Mouse (Mus musculus): ENCODE data around the gene Nek1. TPM values are rescaled to one million over a fixed set of nuclear protein-coding genes. Genes with fewer than 3 reads are reported as not detected.

The Nek1 gene
- total RNA-seq, 2 experiments from 2014 or later = 3.8 to 4.8 TPM

DNA sequence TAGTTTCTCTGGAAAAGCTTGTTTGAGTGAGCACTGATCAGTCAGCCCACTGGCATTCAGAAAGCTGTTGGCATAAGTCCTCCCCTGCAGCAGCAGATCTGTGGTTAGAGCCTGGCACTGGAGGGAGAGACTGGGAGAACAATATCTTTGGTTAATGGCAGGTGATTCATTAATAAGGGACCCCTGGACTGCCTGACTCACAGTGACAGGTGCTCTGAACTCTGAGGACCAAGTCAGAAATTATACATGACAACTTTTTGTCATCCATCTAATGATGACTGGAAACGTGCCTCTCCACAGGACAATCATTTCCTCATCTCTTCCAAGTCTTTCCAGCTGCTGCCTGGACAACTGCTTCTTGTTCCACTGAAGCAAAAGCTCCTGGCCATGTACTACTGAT, 163.4 kb downstream of the Nek1 start:
- no peak for DNase-seq (ENCODE audit: low spot score)

DNA sequence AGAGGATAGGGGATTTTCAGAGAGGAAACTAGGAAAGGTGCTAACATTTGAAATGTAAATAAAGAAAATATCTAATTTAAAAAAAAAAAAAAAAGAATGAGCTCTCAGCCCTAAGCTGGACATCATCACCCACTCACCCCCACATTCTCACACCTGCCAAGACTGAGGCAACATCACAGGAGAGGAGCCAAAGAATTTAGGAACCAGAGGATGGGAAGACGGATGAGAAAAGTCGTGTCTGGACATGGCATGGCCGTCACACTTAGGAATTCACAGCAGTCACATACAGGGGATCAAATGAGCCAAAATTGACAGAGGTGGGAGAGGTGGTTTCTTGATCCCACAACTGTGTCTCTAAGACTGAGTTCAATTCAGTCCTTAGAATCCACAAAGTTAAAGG, 165.5 kb downstream of the Nek1 start:
- no peak for DNase-seq (ENCODE audit: low spot score)

DNA sequence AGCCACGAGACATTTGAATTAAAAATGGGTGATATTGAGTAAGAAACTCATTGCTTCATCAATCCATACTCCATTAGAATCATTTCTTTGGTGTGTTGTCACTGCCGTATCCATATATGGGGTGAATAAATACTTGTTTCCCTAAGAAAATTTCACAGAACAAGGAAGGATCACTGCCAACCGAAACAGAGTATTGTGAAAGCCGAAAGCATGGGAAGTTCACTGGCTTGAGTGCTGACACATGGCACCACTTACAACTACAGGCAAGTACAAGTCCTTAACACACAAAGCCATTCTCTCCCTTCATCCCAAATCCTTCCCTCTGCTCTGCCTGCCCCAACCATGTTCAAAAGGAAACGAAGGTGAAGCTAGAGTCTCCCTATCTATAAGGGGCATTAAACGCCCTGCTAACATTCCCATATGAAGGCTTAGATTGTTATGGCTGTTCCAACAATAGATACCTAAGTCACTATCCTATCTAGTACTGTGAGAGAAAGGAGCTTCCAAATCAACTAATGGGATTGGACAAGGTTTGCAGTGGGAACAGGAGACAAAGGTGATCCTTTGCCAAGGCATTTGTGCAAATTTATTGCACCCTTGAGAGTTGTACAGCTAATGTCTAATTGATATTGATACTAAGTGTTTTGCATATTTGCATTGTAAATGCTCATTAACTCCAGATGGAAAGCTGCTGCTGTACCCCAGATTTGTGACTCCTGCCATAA, 168.6 kb downstream of the Nek1 start:
- no peak for DNase-seq (ENCODE audit: low spot score)

DNA sequence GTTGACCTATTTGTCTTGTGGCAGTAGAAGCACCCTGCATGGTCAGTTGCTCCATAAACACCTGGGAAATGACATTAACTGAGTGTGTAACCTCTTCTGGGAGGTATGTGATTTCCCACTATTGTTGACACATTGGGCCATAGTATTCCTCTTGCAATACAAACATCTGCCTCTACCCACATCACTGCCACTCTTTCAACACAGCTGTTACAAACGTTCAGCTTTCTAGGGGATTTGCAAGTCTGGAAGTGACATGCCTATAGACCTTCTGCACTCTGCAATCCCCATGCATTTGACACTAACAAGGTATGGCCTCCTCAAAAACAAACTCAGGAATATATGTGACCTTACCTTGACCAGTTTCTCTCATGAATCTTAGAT, 169.2 kb downstream of the Nek1 start:
- no peak for DNase-seq (ENCODE audit: low spot score)

DNA sequence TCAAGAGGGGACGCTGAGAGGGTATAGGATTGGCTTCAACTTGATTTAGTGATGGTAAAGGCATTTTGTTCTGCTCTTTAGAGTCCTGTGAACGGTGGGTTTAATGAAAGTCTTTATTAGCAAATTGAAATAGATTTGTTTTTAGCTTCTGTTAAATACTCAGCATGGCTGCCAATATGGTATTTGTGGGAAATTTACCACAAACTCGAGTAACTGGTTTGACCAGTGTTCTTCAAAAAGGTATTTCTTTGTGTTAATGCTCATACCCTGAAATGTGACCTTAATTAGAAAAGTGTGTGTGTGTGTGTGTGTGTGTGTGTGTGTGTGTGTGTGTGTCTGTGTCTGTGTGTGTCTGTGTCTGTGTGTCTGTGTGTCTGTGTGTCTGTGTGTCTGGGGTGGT, 178.6 kb downstream of the Nek1 start:
- no peak for DNase-seq (ENCODE audit: low spot score)

DNA sequence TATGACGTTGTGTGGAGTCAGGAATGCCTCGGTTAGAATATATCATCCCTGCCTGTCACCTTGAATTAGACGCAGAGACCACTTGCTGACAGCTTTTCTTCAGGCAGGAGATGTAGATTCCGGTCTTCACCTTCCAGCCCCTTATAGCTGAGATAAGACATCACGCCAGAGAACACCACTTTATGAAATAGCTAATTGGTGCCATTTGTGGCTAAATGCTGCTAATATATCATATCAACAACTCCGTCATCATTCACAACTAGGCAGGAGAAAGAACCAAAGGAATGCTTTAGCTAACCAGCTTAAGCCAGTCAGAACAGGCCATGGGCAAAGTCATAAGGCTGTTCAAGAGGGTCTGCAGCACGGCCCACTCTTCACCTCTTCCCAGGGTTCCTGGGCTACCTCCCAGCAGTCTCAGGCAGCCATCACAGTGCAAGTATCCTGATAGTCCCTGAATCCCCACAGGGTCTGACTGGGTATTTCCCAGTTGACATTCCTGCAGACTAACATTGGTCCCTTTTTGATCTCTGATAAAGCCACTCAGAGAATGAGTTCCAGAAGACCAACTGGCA, 181.0 kb downstream of the Nek1 start:
- DNase-seq (ENCODE audit: low spot score) = no peak

DNA sequence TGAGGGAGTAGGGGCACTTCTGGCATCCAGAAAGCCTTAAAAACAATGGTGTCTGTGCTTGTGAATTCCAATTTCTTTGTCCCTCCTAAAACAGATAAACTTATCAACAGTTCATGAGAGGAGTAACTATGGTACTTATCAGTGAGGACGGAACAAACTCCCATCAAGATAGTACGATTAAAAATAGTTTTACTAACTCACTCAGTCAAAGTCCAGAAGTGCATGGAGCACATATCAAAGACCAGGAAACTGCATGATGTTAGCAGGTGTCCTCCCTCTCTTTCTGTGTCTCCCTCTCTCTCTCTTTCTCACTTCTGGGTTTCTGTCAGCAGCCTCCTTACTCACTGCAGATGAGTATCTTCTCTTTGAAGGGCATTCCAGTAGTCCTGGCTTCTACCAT, 182.9 kb downstream of the Nek1 start:
- no peak for DNase-seq (ENCODE audit: low spot score)

DNA sequence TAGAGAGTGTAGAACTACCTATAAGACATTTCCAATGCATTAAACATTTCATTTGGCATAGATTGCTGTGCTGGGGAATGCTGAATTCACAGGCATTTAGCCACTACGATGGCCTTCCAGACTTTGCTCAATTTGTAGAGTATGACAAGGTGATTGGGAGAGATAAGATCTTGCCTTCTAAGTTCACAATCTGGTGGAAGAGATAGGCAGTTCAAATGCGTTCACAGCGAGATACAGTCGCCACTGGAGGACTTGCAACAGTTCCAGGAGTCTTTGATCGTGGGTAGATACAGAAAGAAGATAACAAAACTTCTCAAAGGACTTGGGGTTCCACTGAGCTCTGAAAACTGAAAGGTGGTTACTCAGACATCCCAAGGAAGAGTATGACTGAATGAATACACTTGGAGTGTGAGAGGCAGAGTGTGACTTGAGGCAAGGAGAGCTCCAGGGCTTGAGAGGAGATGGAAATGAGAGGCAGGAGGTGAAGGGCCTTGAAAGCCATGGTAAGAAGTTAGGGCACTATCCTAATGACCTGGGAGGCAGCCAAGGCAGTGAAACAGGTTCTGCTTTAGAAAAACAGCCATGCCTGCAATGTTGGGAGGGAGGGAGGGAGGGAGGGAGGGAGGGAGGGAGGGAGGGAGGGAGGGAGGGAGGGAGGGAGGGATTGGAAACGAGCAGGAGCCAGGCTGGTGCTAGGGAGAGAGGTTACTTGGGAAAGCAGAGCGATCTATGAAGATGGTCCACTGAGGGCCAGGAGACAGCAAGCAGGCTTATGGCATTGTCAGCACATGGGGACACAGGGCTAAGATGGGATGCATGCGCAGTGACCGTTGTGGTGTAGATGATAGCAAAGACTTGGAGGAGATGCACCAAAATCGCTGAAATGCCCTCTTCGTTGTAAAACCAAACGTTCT, 184.9 kb downstream of the Nek1 start:
- DNase-seq (ENCODE audit: low spot score) = no peak

DNA sequence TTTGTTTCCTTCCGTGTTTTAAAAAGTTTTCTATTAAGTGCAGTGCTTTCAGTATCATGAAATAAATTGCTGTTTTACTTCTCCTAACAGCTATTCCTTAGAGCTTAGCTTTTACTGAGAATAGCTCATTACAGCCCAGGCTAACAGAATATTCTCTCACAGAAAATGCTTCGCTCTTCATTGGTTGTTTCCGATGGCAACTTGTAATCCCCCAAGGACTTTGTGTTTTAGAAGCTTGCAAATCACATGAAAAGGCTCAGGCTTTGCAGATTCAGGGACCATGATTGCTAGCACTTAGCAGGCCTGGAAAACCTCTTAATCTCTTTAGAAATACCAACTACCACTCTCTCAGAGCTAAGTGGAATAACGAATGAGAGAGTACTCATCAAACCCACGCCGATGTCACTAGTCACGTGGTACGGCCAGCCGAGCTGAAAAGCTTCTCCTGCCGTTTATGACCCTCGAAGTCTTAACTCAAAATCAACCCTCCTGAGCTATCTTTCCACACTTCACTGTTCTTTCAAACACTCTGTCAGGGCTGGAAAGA, 185.7 kb downstream of the Nek1 start:
- no peak for DNase-seq (ENCODE audit: low spot score)

Other genes starting within 250 kb of the Nek1 start
- gene Hpf1, start 102.8 kb upstream of the Nek1 start, total RNA-seq (2021) = 1 to 10 TPM; 5.5 to 7.7 TPM
- gene Clcn3, start 9.9 kb upstream of the Nek1 start, total RNA-seq (2021) = 10 to 100 TPM; 34.9 to 35.2 TPM
- gene Sh3rf1, start 230.7 kb downstream of the Nek1 start, total RNA-seq (2021) = 1 to 10 TPM; 1.0 to 2.8 TPM